In genomic region chr3:148343633-148344361, GRCm38 (mm10) we compare ENCODE assay signal across 7 mouse cellular contexts.
DNase-seq lines count a peak whose midpoint lies in the region; ATAC-seq and TF ChIP-seq lines count a peak whose summit lies in the region.

No protein-coding gene starts in this region.

- intact Hi-C loops in heart, postnatal 14 days (cut with DNase I): loop anchor here (5.0 to 10.0 kb wide), 2 partner anchors 461 to 644 kb away; no protein-coding TSS in a partner anchor

- no peaks in the 10 kb centered on the region for H3K9me3 ChIP-seq in forebrain, embryonic 16.5 days (ENCODE audit: control insufficient read depth, low read length)
- no peaks in the 10 kb centered on the region for H3K9me3 ChIP-seq in midbrain, embryonic 11.5 days (ENCODE audit: control insufficient read depth, low read length)
- H3K9me3 ChIP-seq in stomach, postnatal 0 days (ENCODE audit: control insufficient read depth, low read length): no peaks in the 10 kb centered on the region

- H3K9ac ChIP-seq in forebrain, embryonic 16.5 days (replicated peaks; ENCODE audit: low read depth, low read length): 0 out of 2 replicates have a peak overlapping the region, but pooled peaks have one; percentile 15
- peak overlapping the region; percentile 31; the same call in 1 of the 2 replicates for H3K9ac ChIP-seq in midbrain, embryonic 11.5 days (ENCODE audit: low read length)
- H3K9ac ChIP-seq in stomach, postnatal 0 days (ENCODE audit: low read length): no peak overlapping the region

- H3K4me2 ChIP-seq in forebrain, embryonic 16.5 days (ENCODE audit: low read length): peak overlapping the region; percentile 38
- H3K4me2 ChIP-seq in midbrain, embryonic 11.5 days: peak overlapping the region; percentile 23; the same call in 1 of the 2 replicates
- peak overlapping the region; percentile 35; the same call in 1 of the 2 replicates for H3K4me2 ChIP-seq in stomach, postnatal 0 days (replicated peaks; ENCODE audit: low read depth)

- 3% methylated on average over 10 of the region's 10 CpGs for whole genome bisulfite sequencing in forebrain, embryonic 16.5 days
- 1% methylated on average over 10 of the region's 10 CpGs for WGBS in midbrain, embryonic 11.5 days
- WGBS in stomach, postnatal 0 days: 12% methylated on average over 10 of the region's 10 CpGs

- H3K27me3 ChIP-seq in forebrain, embryonic 16.5 days (replicated peaks; ENCODE audit: control insufficient read depth, insufficient read depth, low read length): no peaks in the 10 kb centered on the region
- H3K27me3 ChIP-seq in midbrain, embryonic 11.5 days (ENCODE audit: control insufficient read depth, insufficient read depth, low read length): no peaks in the 10 kb centered on the region
- no peaks in the 10 kb centered on the region for H3K27me3 ChIP-seq in stomach, postnatal 0 days (ENCODE audit: control insufficient read depth, insufficient read depth, low read length)

- no peak for TF ChIP-seq EP300 in stomach, postnatal 0 days (optimal IDR thresholded peaks at IDR 0.05)

- DNase-seq in Muller cell, postnatal 12 days (ENCODE audit: inconsistent ontology term): peak; percentile 68
- DNase-seq in brain, adult 2 months (ENCODE audit: low read depth, low spot score): peak; percentile 51
- peak; percentile 79 to 83 for DNase-seq in heart, postnatal 14 days
- DNase-seq in kidney, postnatal 4 days: peak; percentile 71 to 79
- DNase-seq in midbrain, embryonic 11.5 days (ENCODE audit: low spot score, missing footprints): peak; percentile 97
- peak; percentile 22 for DNase-seq in stomach, postnatal 0 days (ENCODE audit: low spot score)

- peak; percentile 81 for ATAC-seq in forebrain, embryonic 16.5 days
- ATAC-seq in midbrain, embryonic 11.5 days (ENCODE audit: low FRiP score): peak; percentile 91
- ATAC-seq in stomach, postnatal 0 days (ENCODE audit: low FRiP score, low TSS enrichment): no peak

- no peak overlapping the region for H3K4me3 ChIP-seq in forebrain, embryonic 16.5 days (replicated peaks; ENCODE audit: low read length)
- no peak overlapping the region for H3K4me3 ChIP-seq in midbrain, embryonic 11.5 days (ENCODE audit: low read depth, low read length)
- H3K4me3 ChIP-seq in stomach, postnatal 0 days (ENCODE audit: low read depth, low read length): no peak overlapping the region

- no peaks in the 10 kb centered on the region for H3K36me3 ChIP-seq in forebrain, embryonic 16.5 days (ENCODE audit: control insufficient read depth, insufficient read depth)
- no peaks in the 10 kb centered on the region for H3K36me3 ChIP-seq in midbrain, embryonic 11.5 days (ENCODE audit: control insufficient read depth, insufficient read depth, low read length)
- H3K36me3 ChIP-seq in stomach, postnatal 0 days (ENCODE audit: control insufficient read depth, insufficient read depth, low read length): no peaks in the 10 kb centered on the region

- no peak for TF ChIP-seq CTCF in stomach, postnatal 0 days (IDR thresholded peaks at IDR 0.05; ENCODE audit: low read depth)

- peaks cover 12% of the 10 kb centered on the region for H3K4me1 ChIP-seq in forebrain, embryonic 16.5 days (replicated peaks; ENCODE audit: control insufficient read depth, insufficient read depth, low read length)
- H3K4me1 ChIP-seq in midbrain, embryonic 11.5 days (ENCODE audit: control insufficient read depth, insufficient read depth, low read length): peaks cover 18% of the 10 kb centered on the region
- no peaks in the 10 kb centered on the region for H3K4me1 ChIP-seq in stomach, postnatal 0 days (replicated peaks; ENCODE audit: control insufficient read depth, insufficient read depth)

- H3K27ac ChIP-seq in forebrain, embryonic 16.5 days (ENCODE audit: low read length): no peak overlapping the region
- peak overlapping the region; percentile 85 for H3K27ac ChIP-seq in midbrain, embryonic 11.5 days (ENCODE audit: low read depth, low read length)
- no peak overlapping the region for H3K27ac ChIP-seq in stomach, postnatal 0 days (replicated peaks)

Comparison
In these comparisons a context has a peak if more than half of its experiments do, and no peak if none do; other contexts are left out.
1. DNase-seq: peak in every context shown above with its lines; median percentile 97 in midbrain, embryonic 11.5 days; 81 in heart, postnatal 14 days; 75 in kidney, postnatal 4 days; 68 in Muller cell, postnatal 12 days; 51 in brain, adult 2 months; 22 in stomach, postnatal 0 days.